Mouse (Mus musculus) MEL (cell line): ENCODE results near the gene Arfrp1.

ENCODE experiments used
- CHD2 ChIP-seq: IDR thresholded peaks from 2 replicates; pipeline ENCODE4 v1.6.1; 2011; ENCODE audit warnings: low read length, improper control_type of control experiment
- CTCF ChIP-seq, 3 experiments: IDR thresholded peaks in 2 of 3; conservative IDR thresholded peaks in 1 of 3; 2 replicates each; pipeline ENCODE4 v1.5.1; 2011 to 2012; ENCODE audit warnings: low read length in 3 of 3, low read depth in 2 of 3, mild to moderate bottlenecking in 2 of 3, improper control_type of control experiment in 1 of 3, inconsistent platforms in 1 of 3, mixed read lengths in 1 of 3, moderate library complexity in 1 of 3; ENCODE audit not compliant: control insufficient read depth in 1 of 3, insufficient read depth in 1 of 3, poor library complexity in 1 of 3, severe bottlenecking in 1 of 3
- E2F4 ChIP-seq: IDR thresholded peaks from 2 replicates; pipeline ENCODE4 v1.6.1; 2011; ENCODE audit warnings: low read depth, low read length, improper control_type of control experiment, borderline replicate concordance
- EP300 ChIP-seq, 2 experiments: IDR thresholded peaks; 2 replicates each; pipeline ENCODE4 v1.6.1; 2011; ENCODE audit warnings: improper control_type of control experiment in 2 of 2, low read length in 2 of 2, low read depth in 1 of 2, mild to moderate bottlenecking in 1 of 2
- GABPA ChIP-seq: IDR thresholded peaks from 2 replicates; pipeline ENCODE4 v1.6.1; 2012; ENCODE audit warnings: low read depth, mild to moderate bottlenecking, inconsistent platforms, low read length, improper control_type of control experiment, moderate library complexity
- GATA1 ChIP-seq: IDR thresholded peaks from 2 replicates; pipeline ENCODE4 v1.6.1; 2011; ENCODE audit warnings: low read depth, low read length, improper control_type of control experiment
- HCFC1 ChIP-seq: IDR thresholded peaks from 2 replicates; pipeline ENCODE4 v1.6.1; 2012; ENCODE audit warnings: low read depth, mild to moderate bottlenecking, inconsistent platforms, low read length, improper control_type of control experiment, moderate library complexity
- MAFK ChIP-seq: IDR thresholded peaks from 2 replicates; pipeline ENCODE4 v1.6.1; 2011; ENCODE audit warnings: low read depth, mild to moderate bottlenecking, low read length, improper control_type of control experiment, borderline replicate concordance
- MYC ChIP-seq: IDR thresholded peaks from 2 replicates; pipeline ENCODE4 v1.6.1; 2011; ENCODE audit warnings: low read depth, mild to moderate bottlenecking, low read length, improper control_type of control experiment, moderate library complexity
- POLR2A ChIP-seq, 2 experiments: IDR thresholded peaks; 2 replicates each; pipeline ENCODE4 v1.6.1; 2011 to 2012; ENCODE audit warnings: low read length in 2 of 2, mild to moderate bottlenecking in 2 of 2, control low read depth in 1 of 2, improper control_type of control experiment in 1 of 2, low read depth in 1 of 2, moderate library complexity in 1 of 2; ENCODE audit not compliant: control insufficient read depth in 1 of 2, insufficient read depth in 1 of 2, poor library complexity in 1 of 2
- POLR2AphosphoS2 ChIP-seq: IDR thresholded peaks from 2 replicates; pipeline ENCODE4 v1.6.1; 2011; ENCODE audit warnings: low read length, improper control_type of control experiment
- SMC3 ChIP-seq: IDR thresholded peaks from 2 replicates; pipeline ENCODE4 v1.6.1; 2011; ENCODE audit warnings: low read depth, low read length, improper control_type of control experiment
- USF1 ChIP-seq: IDR thresholded peaks from 2 replicates; pipeline ENCODE4 v1.6.1; 2014; ENCODE audit warnings: low read depth, mild to moderate bottlenecking, inconsistent platforms, low read length, improper control_type of control experiment, moderate library complexity
- ZMIZ1 ChIP-seq: IDR thresholded peaks from 2 replicates; pipeline ENCODE4 v1.6.1; 2012; ENCODE audit warnings: low read depth, mild to moderate bottlenecking, inconsistent platforms, low read length, improper control_type of control experiment, moderate library complexity

DNA sequence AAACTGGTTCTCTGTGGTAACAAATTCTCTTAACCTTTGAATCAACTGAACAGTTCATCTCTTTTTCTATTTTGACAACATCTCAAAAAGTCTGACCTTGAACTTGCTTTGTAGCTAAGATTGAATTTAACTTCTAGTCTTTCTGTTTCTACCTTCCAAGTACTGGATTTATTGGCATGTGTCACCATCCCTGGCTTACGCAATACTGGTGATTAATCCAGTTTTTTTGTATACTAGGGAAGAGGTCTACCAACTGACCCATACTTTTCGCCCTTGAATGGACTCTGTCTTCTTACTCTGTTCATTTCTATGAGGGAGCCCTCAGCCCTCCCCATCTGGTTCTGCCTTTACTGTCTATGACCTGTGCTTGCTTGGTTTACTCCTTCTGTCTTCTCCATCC, 39.1 kb downstream of the Arfrp1 start:
- TF ChIP-seq POLR2A (IDR thresholded peaks at IDR 0.05; ENCODE audit: control insufficient read depth in 1 of 2, insufficient read depth in 1 of 2, low read depth in 1 of 2, low read length in 2 of 2, poor library complexity in 1 of 2) (no peak), CHD2 (no peak), CTCF (IDR thresholded peaks at IDR 0.05 in 2 of 3, conservative IDR thresholded peaks at IDR 0.05 in 1 of 3; ENCODE audit: control insufficient read depth in 1 of 3, insufficient read depth in 1 of 3, low read depth in 2 of 3, low read length in 3 of 3, poor library complexity in 1 of 3, severe bottlenecking in 1 of 3) (no peak), POLR2AphosphoS2 (no peak), SMC3 (no peak), ZMIZ1 (no peak), MYC (no peak), E2F4 (no peak), USF1 (no peak), EP300 (IDR thresholded peaks at IDR 0.05; ENCODE audit: low read depth in 1 of 2, low read length in 2 of 2) (no peak), MAFK (no peak), HCFC1 (no peak), GABPA (no peak), GATA1 (no peak)
